ENCODE assay signal across 10 mouse cellular contexts in genomic region chr13:48498676-48499075, GRCm38 (mm10). TPM values are rescaled to one million over a fixed set of nuclear protein-coding genes. Genes with fewer than 3 reads are reported as not detected.
DNase-seq lines count a peak whose midpoint lies in the region; ATAC-seq and TF ChIP-seq lines count a peak whose summit lies in the region.
"Had no signal": no experiment of that assay in that cellular context is flagged by ENCODE, and none has a peak within 500 bp of the region (broad histone marks: within the 10 kb centered on the region; RNA-seq: fewer than 3 reads in every experiment).

No protein-coding gene starts in this region.

- no peak overlapping the region for H3K4me2 ChIP-seq in hindbrain, postnatal 0 days (ENCODE audit: low read depth, low read length)
- no peak overlapping the region for H3K4me2 ChIP-seq in hindbrain, embryonic 12.5 days (replicated peaks)

- no peak overlapping the region for H3K9ac ChIP-seq in hindbrain, postnatal 0 days (replicated peaks; ENCODE audit: low read length)
- H3K9ac ChIP-seq in hindbrain, embryonic 12.5 days = no peak overlapping the region
- H3K9ac ChIP-seq: neural tube, embryonic 12.5 days had no signal

- WGBS in hindbrain, postnatal 0 days = 50% methylated on average over 4 of the region's 4 CpGs
- 81% methylated on average over 4 of the region's 4 CpGs for WGBS in hindbrain, embryonic 12.5 days

- 0 out of 2 replicates have a peak overlapping the region, but pooled peaks have one; percentile 3 for H3K27ac ChIP-seq in hindbrain, postnatal 0 days
- no peak overlapping the region for H3K27ac ChIP-seq in hindbrain, embryonic 12.5 days
- H3K27ac ChIP-seq: neural tube, embryonic 12.5 days had no signal

- no peak overlapping the region for H3K4me3 ChIP-seq in hindbrain, postnatal 0 days (ENCODE audit: low read length)
- no peak overlapping the region for H3K4me3 ChIP-seq in hindbrain, embryonic 12.5 days
- H3K4me3 ChIP-seq: neural tube, embryonic 12.5 days had no signal

- no peak for TF ChIP-seq CTCF in hindbrain, postnatal 0 days (IDR thresholded peaks at IDR 0.05; ENCODE audit: low read depth)

- peak; percentile 34 for DNase-seq in hindbrain, postnatal 0 days (ENCODE audit: low spot score)
- DNase-seq in adrenal gland, postnatal 36 days = peak; percentile 46 to 52
- DNase-seq in kidney, adult 9 months = peak; percentile 79
- DNase-seq in lung, postnatal 14 days = peak; percentile 44
- DNase-seq in frontal cortex, postnatal 25 days (ENCODE audit: low spot score in 2 of 2) = no peak
- no peak for DNase-seq in frontal cortex, postnatal 36 days (ENCODE audit: low spot score in 2 of 2)
- DNase-seq in spleen, postnatal 14 days (ENCODE audit: low spot score in 2 of 2) = no peak

- ATAC-seq in hindbrain, postnatal 0 days = no peak
- ATAC-seq in hindbrain, embryonic 12.5 days (ENCODE audit: low FRiP score) = no peak

- no peaks in the 10 kb centered on the region for H3K4me1 ChIP-seq in hindbrain, postnatal 0 days (ENCODE audit: insufficient read depth, low read length)
- 0 out of 2 replicates have a peak, but pooled peaks cover 4% of the 10 kb centered on the region for H3K4me1 ChIP-seq in hindbrain, embryonic 12.5 days

- no peaks in the 10 kb centered on the region for H3K27me3 ChIP-seq in hindbrain, postnatal 0 days (ENCODE audit: insufficient read depth, low read length)
- H3K27me3 ChIP-seq in hindbrain, embryonic 12.5 days = no peaks in the 10 kb centered on the region
- H3K27me3 ChIP-seq: neural tube, embryonic 12.5 days had no signal

- 0 out of 2 replicates have a peak, but pooled peaks cover 2% of the 10 kb centered on the region for H3K9me3 ChIP-seq in hindbrain, postnatal 0 days (ENCODE audit: low read length)
- H3K9me3 ChIP-seq in hindbrain, embryonic 12.5 days (replicated peaks) = 0 out of 2 replicates have a peak, but pooled peaks cover 8% of the 10 kb centered on the region

- peaks cover 4% of the 10 kb centered on the region; the same call in 1 of the 2 replicates for H3K36me3 ChIP-seq in hindbrain, postnatal 0 days (ENCODE audit: insufficient read depth, low read length)
- peaks cover 25% of the 10 kb centered on the region for H3K36me3 ChIP-seq in hindbrain, embryonic 12.5 days

RNA-seq across cellular contexts. Expression of gene Zfp169, which starts 14.6 kb away (rescaled TPM):
- 19.3 and 23.9 TPM in 2 replicates for total RNA-seq in hindbrain, postnatal 0 days (2014; rRNA removed)
- polyA plus RNA-seq in hindbrain, postnatal 0 days (2015; fragmentation: Nextera tagmentation; extraction: Ambion mirVana) = 2.8 TPM in 2 replicates
- polyA plus RNA-seq in hindbrain, embryonic 12.5 days (2016; fragmentation: Nextera tagmentation; extraction: Ambion mirVana) = 7.4 TPM in 2 replicates
- total RNA-seq in adrenal gland, postnatal 36 days (2021) = 10 to 100 TPM in 1 of 2 experiments, 1 to 10 TPM in 1; 5.9 to 10.0 TPM

RNA-seq across cellular contexts. Expression of gene A830005F24Rik, which starts 14.7 kb away (rescaled TPM):
- total RNA-seq in hindbrain, postnatal 0 days (2014; rRNA removed) = 2.2 TPM in 1 of 2 replicates, not detected in the other
- 1.6 and 1.9 TPM in 2 replicates for polyA plus RNA-seq in hindbrain, postnatal 0 days (2015; fragmentation: Nextera tagmentation; extraction: Ambion mirVana)
- polyA plus RNA-seq in hindbrain, embryonic 12.5 days (2016; fragmentation: Nextera tagmentation; extraction: Ambion mirVana) = 3.2 and 4.0 TPM in 2 replicates
- total RNA-seq in adrenal gland, postnatal 36 days (2021) = not detected
- total RNA-seq: liver, adult 2 months had no signal
- polyA plus RNA-seq: liver, adult 2 months had no signal

Comparison
In these comparisons a context has a peak if more than half of its experiments do, and no peak if none do; other contexts are left out.
1. DNase-seq: peak in hindbrain, postnatal 0 days (single experiment), adrenal gland, postnatal 36 days (2 of 2), kidney, adult 9 months (single experiment) and lung, postnatal 14 days (single experiment); none in frontal cortex, postnatal 25 days (0 of 2), frontal cortex, postnatal 36 days (0 of 2) and spleen, postnatal 14 days (0 of 2).